Mouse (Mus musculus): Measurements from ENCODE around the gene AU021092.

DNA sequence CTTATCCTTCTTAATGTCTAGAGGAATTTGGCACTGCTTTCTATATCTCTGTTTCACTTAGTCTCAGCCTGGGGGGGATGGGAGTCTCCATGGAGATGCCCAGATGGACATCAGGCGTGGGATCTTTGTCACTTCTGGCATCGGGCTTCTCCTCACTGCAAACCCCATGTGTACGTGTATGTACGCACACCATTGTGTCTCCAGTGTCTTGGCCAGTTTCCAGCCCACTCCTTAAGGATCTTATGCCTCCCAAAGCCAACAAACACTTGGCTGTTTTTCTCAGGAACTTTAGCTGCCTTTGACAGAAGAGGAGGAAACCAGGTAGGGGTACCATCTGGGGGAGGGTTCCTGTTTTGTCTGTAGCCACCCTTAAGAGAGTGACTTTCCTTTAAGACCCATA is 696 bp downstream of the AU021092 start:
- TF ChIP-seq CTCF (IDR thresholded peaks at IDR 0.05; ENCODE audit: low read depth) = no peak
- no peak for TF ChIP-seq EP300 (IDR thresholded peaks at IDR 0.05; ENCODE audit: low read depth)

Data from liver, postnatal 0 days (tissue).